In the genomic region with DNA sequence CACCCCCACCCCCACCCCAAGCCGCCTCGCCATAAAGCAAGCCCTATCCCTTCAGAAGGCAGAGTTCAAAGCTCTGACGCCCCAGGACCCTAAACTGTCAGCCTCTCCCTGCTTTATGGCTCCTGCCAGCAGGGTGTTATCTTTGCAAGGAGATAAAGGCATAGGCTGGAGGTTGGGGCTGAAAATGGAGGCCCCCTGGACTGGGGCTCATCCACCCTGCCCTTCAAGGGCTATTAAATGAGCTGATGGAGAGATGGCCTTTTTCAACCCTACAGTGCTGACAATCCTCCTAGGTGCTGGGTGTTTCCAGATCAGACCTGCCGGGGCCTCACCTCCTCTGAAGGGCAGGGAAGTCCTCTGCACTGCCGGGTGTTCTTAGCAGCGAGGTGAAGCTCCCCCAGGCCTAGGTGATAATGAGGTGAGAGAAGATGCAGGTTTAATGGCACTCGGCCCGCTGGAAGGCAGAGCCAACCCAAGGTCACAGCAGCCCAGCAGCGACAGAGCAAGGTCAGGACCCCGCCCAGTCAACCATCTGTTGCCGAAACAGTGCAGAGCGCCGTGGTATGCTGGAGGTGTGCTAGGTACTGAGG, we compare ENCODE assay signal across 10 mouse cellular contexts.
DNase-seq lines count a peak whose midpoint lies in the region; ATAC-seq lines count a peak whose summit lies in the region.
"Had no signal": no experiment of that assay in that cellular context is flagged by ENCODE, and none has a peak within 500 bp of the region (broad histone marks: within the 10 kb centered on the region; RNA-seq: fewer than 3 reads in every experiment).

No protein-coding gene starts in this region.

- no peaks in the 10 kb centered on the region for H3K36me3 ChIP-seq in lung, embryonic 15.5 days
- H3K36me3 ChIP-seq in hindbrain, embryonic 10.5 days, result no peaks in the 10 kb centered on the region
- no peaks in the 10 kb centered on the region for H3K36me3 ChIP-seq in liver, embryonic 15.5 days (replicated peaks)

- H3K27ac ChIP-seq in lung, embryonic 15.5 days, result no peak overlapping the region
- H3K27ac ChIP-seq in hindbrain, embryonic 10.5 days, result peak overlapping the region; percentile 76
- H3K27ac ChIP-seq in liver, embryonic 15.5 days (replicated peaks), result no peak overlapping the region

- 34% methylated on average over 13 of the region's 13 CpGs for WGBS in lung, embryonic 15.5 days
- 10% methylated on average over 13 of the region's 13 CpGs for WGBS in hindbrain, embryonic 10.5 days
- 39% methylated on average over 13 of the region's 13 CpGs for WGBS in liver, embryonic 15.5 days (ENCODE audit: insufficient replicate concordance)

- DNase-seq in lung, postnatal 14 days, result no peak
- no peak for DNase-seq in hindbrain, embryonic 10.5 days (ENCODE audit: low spot score)
- no peak for DNase-seq in layer of hippocampus, adult 9-10 months (ENCODE audit: low spot score)
- no peak for DNase-seq in adrenal gland, postnatal 36 days
- DNase-seq: gastrocnemius, postnatal 36 days; lung, postnatal 36 days had no signal

- peaks cover 37% of the 10 kb centered on the region for H3K4me1 ChIP-seq in lung, embryonic 15.5 days
- H3K4me1 ChIP-seq in hindbrain, embryonic 10.5 days (replicated peaks), result peaks cover 58% of the 10 kb centered on the region
- 0 out of 2 replicates have a peak, but pooled peaks cover 2% of the 10 kb centered on the region for H3K4me1 ChIP-seq in liver, embryonic 15.5 days (replicated peaks)

- no peaks in the 10 kb centered on the region for H3K9me3 ChIP-seq in lung, embryonic 15.5 days
- no peaks in the 10 kb centered on the region for H3K9me3 ChIP-seq in hindbrain, embryonic 10.5 days
- H3K9me3 ChIP-seq in liver, embryonic 15.5 days (replicated peaks), result no peaks in the 10 kb centered on the region

- no peak overlapping the region for H3K4me3 ChIP-seq in lung, embryonic 15.5 days
- peak overlapping the region; percentile 43 for H3K4me3 ChIP-seq in hindbrain, embryonic 10.5 days
- H3K4me3 ChIP-seq in liver, embryonic 15.5 days (replicated peaks), result no peak overlapping the region; the same call in 1 of the 2 replicates

- peak overlapping the region; percentile 45 for H3K4me2 ChIP-seq in lung, embryonic 15.5 days
- H3K4me2 ChIP-seq in liver, embryonic 15.5 days, result peak overlapping the region; percentile 37

- no peak overlapping the region for H3K9ac ChIP-seq in lung, embryonic 15.5 days
- no peak overlapping the region for H3K9ac ChIP-seq in liver, embryonic 15.5 days

- no peak for ATAC-seq in lung, embryonic 15.5 days (ENCODE audit: borderline replicate concordance, extremely low read depth, low FRiP score, low TSS enrichment)
- 0 out of 2 replicates have a peak, but pooled peaks have one; percentile 28 for ATAC-seq in liver, embryonic 15.5 days (ENCODE audit: insufficient read depth)
- ATAC-seq in megakaryocyte-erythroid progenitor cell, adult 5-6 weeks (replicated peaks; ENCODE audit: low FRiP score, low TSS enrichment, poor library complexity, severe bottlenecking), result no peak
- ATAC-seq: Patski had no signal

- H3K27me3 ChIP-seq in lung, embryonic 15.5 days, result no peaks in the 10 kb centered on the region
- H3K27me3 ChIP-seq in hindbrain, embryonic 10.5 days (ENCODE audit: insufficient read depth, poor library complexity, severe bottlenecking), result peaks cover 86% of the 10 kb centered on the region
- peaks cover 14% of the 10 kb centered on the region for H3K27me3 ChIP-seq in liver, embryonic 15.5 days
- H3K27me3 ChIP-seq: Patski had no signal
